Mouse (Mus musculus): Measurements from ENCODE around the gene Trim80. TPM values are rescaled to one million over a fixed set of nuclear protein-coding genes. Genes with fewer than 3 reads are reported as not detected.

Trim80 gene
- polyA plus RNA-seq, 1 experiment from 2014 or later: not detected

- H3K4me2 ChIP-seq (replicated peaks): no peak overlapping the region
- no peak overlapping the region for H3K27ac ChIP-seq
- H3K4me3 ChIP-seq: no peak overlapping the region
- H3K9ac ChIP-seq: no peak overlapping the region
- H3K9me3 ChIP-seq (replicated peaks): no peaks in the 10 kb centered on the region
- H3K4me1 ChIP-seq: peaks cover 16% of the 10 kb centered on the region
- 0 out of 2 replicates have a peak, but pooled peaks cover 7% of the 10 kb centered on the region for H3K27me3 ChIP-seq
- peaks cover 48% of the 10 kb centered on the region for H3K36me3 ChIP-seq
- no peak for ATAC-seq (ENCODE audit: low FRiP score)
- 84% methylated on average over 6 of the region's 6 CpGs for WGBS
These were observed 7.0 kb upstream of the Trim80 start for GRCm38 (mm10) chr11:115433342-115433741.

GRCm38 (mm10) chr11:115435596-115436337, 4.6 kb upstream of the Trim80 start:
- H3K27ac ChIP-seq: no peak overlapping the region
- 5% methylated on average over 31 of the region's 31 CpGs for WGBS

DNA sequence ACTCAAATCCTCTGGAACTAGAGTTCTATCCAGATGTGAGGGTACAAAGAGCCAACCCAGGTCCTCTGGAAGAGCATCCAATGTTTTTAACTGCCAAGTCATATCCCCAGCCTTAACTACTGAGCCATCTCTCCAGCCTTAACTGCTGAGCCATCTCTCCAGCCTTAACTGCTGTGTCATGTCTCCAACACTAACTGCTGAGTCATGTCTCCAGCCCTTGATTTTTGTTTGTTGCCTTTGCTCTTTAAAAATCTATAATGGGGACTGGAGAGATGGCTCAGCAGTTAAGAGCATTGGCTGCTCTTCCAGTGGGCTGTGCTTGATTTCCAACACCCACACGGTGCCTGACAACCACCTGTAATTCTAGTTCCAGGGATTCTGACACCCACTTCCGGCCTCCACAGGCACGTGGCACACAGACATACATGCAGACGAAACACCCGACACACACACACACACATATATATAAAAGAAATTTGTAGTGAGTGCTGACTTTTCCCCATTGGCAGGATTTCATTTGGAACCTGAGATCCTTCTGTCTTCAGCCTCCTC, 2.7 kb upstream of the Trim80 start:
- ATAC-seq (ENCODE audit: low FRiP score): no peak
- 85% methylated on average over 5 of the region's 5 CpGs for WGBS
- H3K9me3 ChIP-seq (replicated peaks): peaks cover 6% of the 10 kb centered on the region; the same call in 1 of the 2 replicates

More at GRCm38 (mm10) chr11:115435596-115436337, 4.6 kb upstream of the Trim80 start:
- Histone ChIP-seq H3K9ac (peak overlapping the region; percentile 37), H3K4me3 (peak overlapping the region; percentile 27), H3K36me3 (peaks cover 26% of the 10 kb centered on the region), H3K4me2 (replicated peaks) (peak overlapping the region; percentile 59), H3K27me3 (0 out of 2 replicates have a peak, but pooled peaks cover 7% of the 10 kb centered on the region), H3K9me3 (replicated peaks) (peaks cover 6% of the 10 kb centered on the region; the same call in 1 of the 2 replicates), H3K4me1 (peaks cover 16% of the 10 kb centered on the region)
- ATAC-seq (ENCODE audit: low FRiP score): 0 out of 2 replicates have a peak, but pooled peaks have one; percentile 32

DNA sequence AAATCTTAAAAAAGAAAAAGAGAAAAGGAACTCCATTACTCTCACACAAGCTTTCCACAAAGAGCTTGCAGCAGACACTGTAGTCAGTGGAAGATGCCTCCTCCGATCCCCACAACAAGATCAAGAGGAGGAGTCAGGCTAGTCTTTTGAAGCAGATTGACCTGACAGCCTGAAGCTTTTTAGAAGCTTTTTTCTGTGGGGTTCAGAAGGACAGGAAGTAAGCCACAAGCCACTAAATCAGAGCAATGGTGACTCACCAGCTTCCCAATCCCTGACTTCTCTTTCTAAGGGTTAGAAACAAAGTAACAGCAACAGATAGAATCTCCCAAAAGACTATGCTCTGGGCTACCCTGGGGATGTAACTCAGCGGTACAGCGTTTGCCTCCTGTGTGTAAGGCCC, 1.0 kb upstream of the Trim80 start:
- Histone ChIP-seq H3K9me3 (replicated peaks) (peaks cover 6% of the 10 kb centered on the region; the same call in 1 of the 2 replicates), H3K27ac (no peak overlapping the region), H3K9ac (no peak overlapping the region), H3K4me3 (no peak overlapping the region), H3K36me3 (no peaks in the 10 kb centered on the region), H3K4me1 (peaks cover 16% of the 10 kb centered on the region), H3K4me2 (replicated peaks) (no peak overlapping the region), H3K27me3 (0 out of 2 replicates have a peak, but pooled peaks cover 7% of the 10 kb centered on the region)
- ATAC-seq (ENCODE audit: low FRiP score): no peak
- WGBS: 91% methylated on average over 3 of the region's 3 CpGs

More for the DNA sequence above, 2.7 kb upstream of the Trim80 start:
- H3K36me3 ChIP-seq: peaks cover 8% of the 10 kb centered on the region
- no peak overlapping the region for H3K27ac ChIP-seq
- H3K4me1 ChIP-seq: peaks cover 16% of the 10 kb centered on the region
- no peak overlapping the region for H3K4me3 ChIP-seq
- 0 out of 2 replicates have a peak, but pooled peaks cover 7% of the 10 kb centered on the region for H3K27me3 ChIP-seq
- H3K4me2 ChIP-seq (replicated peaks): no peak overlapping the region
- H3K9ac ChIP-seq: no peak overlapping the region

DNA sequence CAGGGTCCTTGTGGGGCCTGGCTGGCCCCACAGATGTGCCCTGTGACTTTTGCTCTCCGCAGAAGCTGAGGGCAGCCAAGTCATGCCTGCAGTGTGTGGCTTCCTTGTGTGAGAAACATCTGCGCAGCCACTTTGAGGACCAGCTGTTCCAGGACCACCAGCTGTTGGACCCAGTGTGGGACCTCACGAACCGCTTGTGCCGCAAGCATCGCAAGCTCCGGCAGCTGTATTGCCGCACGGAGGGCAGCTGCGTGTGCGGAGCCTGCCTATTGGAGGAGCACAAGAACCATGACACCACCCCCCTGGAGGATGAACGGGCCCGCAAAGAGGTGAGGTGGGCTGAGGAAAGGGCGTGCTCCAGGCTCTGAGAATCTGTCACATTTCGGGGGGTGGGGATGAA, 1.1 kb downstream of the Trim80 start:
- Histone ChIP-seq H3K9ac (no peak overlapping the region), H3K9me3 (replicated peaks) (peaks cover 6% of the 10 kb centered on the region; the same call in 1 of the 2 replicates), H3K27me3 (no peaks in the 10 kb centered on the region), H3K4me1 (peaks cover 3% of the 10 kb centered on the region), H3K4me2 (replicated peaks) (no peak overlapping the region), H3K36me3 (no peaks in the 10 kb centered on the region), H3K27ac (no peak overlapping the region), H3K4me3 (no peak overlapping the region)
- 47% methylated on average over 15 of the region's 15 CpGs for WGBS
- ATAC-seq (ENCODE audit: low FRiP score): no peak

GRCm38 (mm10) chr11:115446906-115447305, 6.6 kb downstream of the Trim80 start:
- Histone ChIP-seq H3K36me3 (no peaks in the 10 kb centered on the region), H3K4me1 (no peaks in the 10 kb centered on the region), H3K4me3 (no peak overlapping the region), H3K4me2 (replicated peaks) (no peak overlapping the region), H3K27me3 (0 out of 2 replicates have a peak, but pooled peaks cover 3% of the 10 kb centered on the region), H3K27ac (no peak overlapping the region), H3K9ac (no peak overlapping the region), H3K9me3 (replicated peaks) (no peaks in the 10 kb centered on the region)
- ATAC-seq (ENCODE audit: low FRiP score): no peak
- 72% methylated on average over 3 of the region's 3 CpGs for WGBS

DNA sequence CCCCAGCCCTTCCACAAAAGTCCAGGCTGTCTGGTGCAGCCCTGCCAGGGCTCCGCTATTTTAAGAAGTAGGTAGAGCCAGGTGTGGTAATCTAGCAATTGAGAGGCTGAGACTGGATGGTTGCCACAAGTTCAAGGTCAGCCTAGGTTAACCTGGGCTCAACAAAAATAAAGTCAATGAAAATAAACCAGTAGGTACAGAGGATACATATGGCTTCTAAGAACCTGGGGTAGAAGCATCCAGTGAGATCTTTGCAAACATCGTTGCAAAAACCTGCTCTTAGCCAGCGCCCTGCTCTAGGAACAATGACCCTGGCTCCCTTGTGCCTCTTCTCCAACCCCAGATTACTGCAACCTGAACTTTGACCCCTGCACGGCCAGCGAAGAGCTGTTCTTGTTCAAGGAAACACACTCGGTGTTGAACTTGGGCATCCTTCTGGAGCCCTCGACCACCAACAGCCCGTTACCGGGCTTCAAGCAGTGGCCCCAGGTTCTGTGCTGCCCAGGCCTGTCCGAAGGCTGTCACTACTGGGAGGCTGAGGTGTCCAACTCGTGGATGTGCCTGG, 7.1 kb downstream of the Trim80 start:
- Histone ChIP-seq H3K4me2 (replicated peaks) (no peak overlapping the region), H3K9me3 (replicated peaks) (no peaks in the 10 kb centered on the region), H3K4me3 (no peak overlapping the region), H3K4me1 (no peaks in the 10 kb centered on the region), H3K9ac (no peak overlapping the region), H3K36me3 (no peaks in the 10 kb centered on the region), H3K27me3 (0 out of 2 replicates have a peak, but pooled peaks cover 3% of the 10 kb centered on the region), H3K27ac (no peak overlapping the region)
- ATAC-seq (ENCODE audit: low FRiP score): no peak
- 88% methylated on average over 11 of the region's 11 CpGs for WGBS

GRCm38 (mm10) chr11:115448075-115448474, 7.7 kb downstream of the Trim80 start:
- ATAC-seq (ENCODE audit: low FRiP score): no peak
- WGBS: 82% methylated on average over 16 of the region's 16 CpGs

DNA sequence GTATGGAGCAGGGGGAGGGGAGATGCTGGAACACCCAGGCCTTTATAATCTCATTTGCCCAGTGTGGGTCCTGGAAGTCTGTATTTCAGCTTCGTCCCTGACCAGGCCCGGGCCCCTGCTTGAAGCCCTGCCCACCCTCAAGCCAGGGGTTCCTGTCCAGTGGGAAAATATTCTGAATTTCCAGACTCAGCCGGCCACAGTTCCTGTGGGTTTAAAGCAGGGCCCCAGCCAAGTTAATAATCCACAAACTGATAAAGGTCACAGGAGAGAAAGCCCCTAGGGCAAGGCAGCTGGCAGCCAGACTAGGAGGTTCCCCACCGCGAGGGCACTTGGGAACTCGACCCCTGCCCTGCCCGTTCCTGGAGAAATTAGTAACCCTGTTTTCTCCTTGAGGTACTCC, 8.7 kb downstream of the Trim80 start:
- Histone ChIP-seq H3K27ac (no peak overlapping the region), H3K9me3 (replicated peaks) (no peaks in the 10 kb centered on the region), H3K4me1 (no peaks in the 10 kb centered on the region), H3K4me2 (replicated peaks) (no peak overlapping the region), H3K36me3 (no peaks in the 10 kb centered on the region), H3K9ac (no peak overlapping the region), H3K4me3 (no peak overlapping the region), H3K27me3 (0 out of 2 replicates have a peak, but pooled peaks cover 3% of the 10 kb centered on the region)
- ATAC-seq (ENCODE audit: low FRiP score): no peak
- 55% methylated on average over 7 of the region's 7 CpGs for WGBS

More at GRCm38 (mm10) chr11:115448075-115448474, 7.7 kb downstream of the Trim80 start:
- Histone ChIP-seq H3K4me1 (no peaks in the 10 kb centered on the region), H3K9me3 (replicated peaks) (no peaks in the 10 kb centered on the region), H3K4me3 (no peak overlapping the region), H3K27me3 (0 out of 2 replicates have a peak, but pooled peaks cover 3% of the 10 kb centered on the region), H3K9ac (no peak overlapping the region), H3K27ac (no peak overlapping the region), H3K36me3 (no peaks in the 10 kb centered on the region), H3K4me2 (replicated peaks) (no peak overlapping the region)

- Histone ChIP-seq H3K4me1 (no peaks in the 10 kb centered on the region), H3K4me2 (replicated peaks) (no peak overlapping the region), H3K9ac (no peak overlapping the region), H3K36me3 (no peaks in the 10 kb centered on the region), H3K27ac (no peak overlapping the region), H3K27me3 (0 out of 2 replicates have a peak, but pooled peaks cover 3% of the 10 kb centered on the region), H3K9me3 (replicated peaks) (peaks cover 4% of the 10 kb centered on the region; the same call in 1 of the 2 replicates), H3K4me3 (no peak overlapping the region)
- WGBS: 95% methylated on average over 7 of the region's 7 CpGs
- ATAC-seq (ENCODE audit: low FRiP score): no peak
These were observed 9.8 kb downstream of the Trim80 start for GRCm38 (mm10) chr11:115450176-115450575.

DNA sequence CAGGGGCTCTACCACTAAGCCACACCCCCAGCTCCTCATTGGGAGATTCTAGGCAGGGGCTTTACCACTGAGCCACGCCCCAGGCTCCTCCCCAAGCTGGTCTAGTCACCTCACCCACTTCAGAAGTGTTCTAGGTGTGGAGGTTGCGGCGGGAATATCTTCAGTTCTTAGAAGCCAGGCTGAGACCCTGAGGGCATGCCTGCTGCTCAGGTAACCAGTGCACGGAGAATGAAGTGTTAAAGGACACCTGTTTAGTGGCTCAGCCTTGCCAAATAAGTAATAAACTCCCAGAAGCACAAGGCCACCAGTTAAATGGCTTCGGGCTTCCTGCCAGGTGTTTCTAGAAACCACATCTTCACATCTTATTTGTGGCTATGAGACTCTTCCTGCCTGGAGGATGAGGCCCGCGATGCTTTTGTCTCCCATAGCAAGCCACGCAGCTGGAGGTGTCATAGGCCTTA, 11.5 kb downstream of the Trim80 start:
- Histone ChIP-seq H3K4me1 (no peaks in the 10 kb centered on the region), H3K9me3 (replicated peaks) (peaks cover 5% of the 10 kb centered on the region; the same call in 1 of the 2 replicates), H3K4me3 (no peak overlapping the region), H3K4me2 (replicated peaks) (no peak overlapping the region), H3K36me3 (no peaks in the 10 kb centered on the region), H3K27ac (no peak overlapping the region), H3K9ac (no peak overlapping the region), H3K27me3 (0 out of 2 replicates have a peak, but pooled peaks cover 3% of the 10 kb centered on the region)
- WGBS: 92% methylated on average over 8 of the region's 8 CpGs
- ATAC-seq (ENCODE audit: low FRiP score): no peak

- 86% methylated on average over 7 of the region's 7 CpGs for WGBS
- peaks cover 5% of the 10 kb centered on the region; the same call in 1 of the 2 replicates for H3K9me3 ChIP-seq (replicated peaks)
These were observed 12.0 kb downstream of the Trim80 start for GRCm38 (mm10) chr11:115452281-115452860.

More at GRCm38 (mm10) chr11:115452281-115452860, 12.0 kb downstream of the Trim80 start:
- no peak overlapping the region for H3K9ac ChIP-seq
- H3K4me3 ChIP-seq: no peak overlapping the region
- H3K27me3 ChIP-seq: 0 out of 2 replicates have a peak, but pooled peaks cover 3% of the 10 kb centered on the region
- H3K27ac ChIP-seq: no peak overlapping the region
- peaks cover under 1% of the 10 kb centered on the region; the same call in 1 of the 2 replicates for H3K4me1 ChIP-seq
- no peak for ATAC-seq (ENCODE audit: low FRiP score)
- no peak overlapping the region for H3K4me2 ChIP-seq (replicated peaks)
- H3K36me3 ChIP-seq: no peaks in the 10 kb centered on the region
